Mouse (Mus musculus): ENCODE data around the gene St7.

DNA sequence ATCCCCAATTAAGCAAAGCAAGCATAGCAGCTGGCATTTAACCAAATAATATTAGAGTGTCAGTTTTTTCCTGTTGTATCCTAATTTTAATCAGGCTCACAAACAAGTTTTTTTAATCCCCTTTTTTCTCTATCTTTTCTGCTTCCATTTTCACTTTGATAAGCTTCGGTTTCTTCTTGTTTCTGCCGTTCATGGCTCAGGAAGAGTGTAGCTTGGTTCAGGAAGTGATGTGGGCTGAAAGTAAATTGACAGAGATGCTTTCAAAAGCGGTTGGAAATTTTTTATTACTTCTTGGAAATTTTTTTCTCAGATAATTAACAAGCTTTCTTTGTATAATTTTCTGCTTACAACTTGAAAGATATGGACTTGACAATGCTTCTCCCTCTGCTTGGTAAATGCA lies 230.2 kb downstream of the St7 start:
- TF ChIP-seq POLR2A (IDR thresholded peaks at IDR 0.05; ENCODE audit: insufficient read length, low read depth) = no peak
- TF ChIP-seq CEBPB (IDR thresholded peaks at IDR 0.05; ENCODE audit: insufficient read depth, poor library complexity, severe bottlenecking) = no peak
